Mouse (Mus musculus): ENCODE data around the gene Pcid2.
A peak's percentile ranks its signal among the peaks of the same experiment; 100 is the strongest.
"Not testable (repeated sequence)": the region's sequence is repeated elsewhere in the genome, so short reads cannot be mapped to it uniquely, and the experiment has no call there.

Pcid2 gene

DNA sequence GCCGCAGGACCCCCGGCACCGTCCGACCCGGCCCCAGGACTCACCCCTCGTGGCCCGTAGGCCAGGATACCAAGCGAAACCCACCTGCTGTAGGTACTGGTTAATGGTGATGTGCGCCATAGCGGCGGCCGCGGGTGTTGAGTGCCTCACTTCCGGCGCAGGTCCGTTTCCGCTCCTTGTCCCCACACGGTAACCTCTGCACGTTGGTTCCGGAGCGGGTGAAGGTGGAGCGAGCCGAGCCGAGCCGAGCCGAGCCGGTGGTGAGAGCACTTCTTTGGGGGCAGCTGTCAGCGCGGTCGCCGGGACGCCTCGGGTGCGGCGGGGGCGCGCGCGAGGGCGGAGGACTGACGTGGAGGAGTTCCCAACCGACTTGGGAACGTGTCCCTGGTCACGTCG is 570 bp downstream of the Pcid2 start:
- DNase-seq (ENCODE audit: extremely low read depth, low read depth, low spot score), result no peak

DNA sequence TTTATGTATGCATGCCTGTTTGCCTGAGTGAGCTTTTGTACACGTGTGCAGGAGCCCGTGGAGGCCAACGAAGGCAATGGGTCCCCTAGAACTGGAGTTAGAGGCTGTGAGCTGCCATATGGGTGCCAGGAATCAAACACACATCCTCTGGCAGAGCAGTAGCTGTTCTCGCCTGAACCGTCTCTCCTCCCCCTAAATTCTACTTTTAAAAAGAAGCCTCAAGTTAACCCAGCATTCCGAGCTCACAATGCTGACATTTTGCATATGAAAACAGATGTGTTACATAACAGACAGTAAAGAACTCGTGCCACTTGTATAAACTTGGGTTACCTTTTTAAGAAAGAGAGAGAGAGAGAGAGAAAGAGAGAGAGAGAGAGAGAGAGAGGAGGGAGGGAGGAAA is 27.7 kb downstream of the Pcid2 start:
- no peak for DNase-seq (ENCODE audit: extremely low read depth, low read depth, low spot score)

- not testable (repeated sequence) for DNase-seq (ENCODE audit: extremely low read depth, low read depth, low spot score)
These were observed 29.7 kb downstream of the Pcid2 start for GRCm38 (mm10) chr8:13075579-13075978.

DNA sequence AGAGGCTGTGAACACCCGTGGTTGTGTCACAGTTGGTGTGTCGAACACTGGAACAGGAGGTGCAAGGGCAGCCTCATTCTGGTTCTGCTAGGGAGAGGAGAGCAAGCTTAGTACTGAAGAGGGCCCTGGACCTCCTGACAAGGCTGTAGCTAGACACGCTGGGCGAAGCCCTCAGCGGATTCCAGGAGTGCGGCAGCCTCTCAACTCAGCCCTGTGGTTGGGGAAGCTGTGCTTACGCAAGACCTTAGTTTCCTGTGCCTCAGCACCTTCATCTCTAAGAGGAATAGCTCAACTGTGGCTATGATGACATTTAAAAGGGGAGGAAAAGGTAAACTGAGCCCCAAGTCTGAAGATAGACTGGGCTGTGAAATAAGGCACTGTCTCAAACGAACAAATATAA is 30.2 kb downstream of the Pcid2 start:
- no peak for DNase-seq (ENCODE audit: extremely low read depth, low read depth, low spot score)

DNA sequence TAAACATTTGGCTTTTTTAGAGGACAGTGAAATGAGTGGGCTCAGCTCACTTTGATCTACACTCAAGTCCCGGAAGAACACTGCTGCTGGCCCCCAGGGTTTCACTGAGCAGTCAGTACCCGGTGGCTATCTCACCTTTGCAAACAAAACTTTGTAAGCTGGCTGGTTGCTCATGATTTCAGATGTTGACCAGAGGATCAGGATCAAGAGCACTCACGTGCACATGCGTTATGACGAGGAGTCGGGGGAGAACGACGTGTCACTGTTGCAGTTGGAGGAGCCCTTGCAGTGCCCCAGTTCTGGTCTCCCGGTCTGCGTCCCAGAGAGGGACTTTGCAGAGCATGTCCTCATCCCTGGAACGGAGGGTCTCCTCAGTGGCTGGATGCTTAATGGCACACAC is 32.0 kb downstream of the Pcid2 start:
- DNase-seq (ENCODE audit: extremely low read depth, low read depth, low spot score), result no peak

- DNase-seq (ENCODE audit: extremely low read depth, low read depth, low spot score), result no peak
These were observed 42.1 kb downstream of the Pcid2 start for GRCm38 (mm10) chr8:13063112-13063511.

GRCm38 (mm10) chr8:13060441-13061150 is 44.7 kb downstream of the Pcid2 start, which contains the start of gene Proz:
Proz (plus strand) TSS chr8:13060914.
- DNase-seq (ENCODE audit: extremely low read depth, low read depth, low spot score), result no peak

DNA sequence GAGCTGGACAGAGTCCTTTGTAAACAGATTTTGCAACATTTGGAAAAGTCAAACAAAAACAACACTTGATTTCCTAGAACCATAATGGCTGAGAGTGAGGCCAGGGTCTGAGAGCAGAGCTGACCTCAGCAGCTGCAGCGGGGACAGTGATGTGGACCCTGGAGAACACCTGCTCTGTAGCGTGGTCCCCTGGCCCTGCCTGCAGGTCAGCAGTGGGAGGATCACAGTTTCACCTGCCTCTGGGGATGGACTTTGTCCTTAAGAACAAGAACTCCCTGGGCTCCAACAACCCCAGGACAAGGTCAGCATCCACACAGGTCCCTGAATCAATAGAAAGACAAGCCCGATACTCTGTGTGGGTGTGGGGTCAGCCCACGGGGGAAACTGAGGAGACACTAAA is 47.9 kb downstream of the Pcid2 start:
- no peak for DNase-seq (ENCODE audit: extremely low read depth, low read depth, low spot score)

DNA sequence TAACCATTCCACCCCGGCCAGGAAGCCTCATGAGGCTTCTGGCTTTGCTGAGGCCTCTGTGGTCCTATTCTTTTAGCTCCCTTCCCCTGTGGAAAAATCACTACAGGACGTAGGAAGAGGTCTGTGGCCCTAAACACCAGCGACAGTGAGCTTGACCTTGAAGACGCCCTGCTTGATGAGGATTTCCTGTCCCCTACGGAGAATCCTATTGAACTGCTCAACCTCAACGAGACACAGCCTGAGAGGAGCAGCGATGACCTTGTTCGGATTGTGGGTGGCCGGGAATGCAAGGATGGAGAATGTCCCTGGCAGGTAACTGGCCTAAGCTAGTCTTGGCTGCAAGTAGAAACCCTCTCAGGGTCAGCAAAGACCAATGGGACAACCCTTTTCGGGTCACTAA is 54.7 kb downstream of the Pcid2 start:
- DNase-seq (ENCODE audit: extremely low read depth, low read depth, low spot score), result no peak

GRCm38 (mm10) chr8:13047652-13048051 is 57.6 kb downstream of the Pcid2 start:
- no peak for DNase-seq (ENCODE audit: extremely low read depth, low read depth, low spot score)

GRCm38 (mm10) chr8:13041459-13041858 is 63.8 kb downstream of the Pcid2 start:
- no peak for DNase-seq (ENCODE audit: extremely low read depth, low read depth, low spot score)

DNA sequence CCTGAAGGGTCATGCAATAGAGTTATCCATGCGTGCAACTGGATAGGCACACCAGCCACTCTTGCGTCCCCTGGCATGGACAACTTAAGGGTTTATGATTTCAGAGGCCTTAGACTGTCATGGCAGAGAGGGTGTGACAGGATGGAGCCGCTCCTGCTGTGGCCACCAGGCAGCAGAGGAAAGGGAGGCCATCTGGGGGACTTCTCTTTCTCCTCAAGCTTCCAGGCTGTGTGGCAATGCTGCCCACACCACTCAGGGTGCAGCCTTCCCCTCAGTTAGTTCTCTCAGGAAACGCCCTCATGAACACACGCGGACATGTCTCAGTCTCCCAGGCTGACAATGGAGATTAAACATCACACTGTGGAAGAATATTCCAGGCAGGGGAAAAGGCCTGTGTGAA is 66.2 kb downstream of the Pcid2 start:
- no peak for DNase-seq (ENCODE audit: extremely low read depth, low read depth, low spot score)

DNA sequence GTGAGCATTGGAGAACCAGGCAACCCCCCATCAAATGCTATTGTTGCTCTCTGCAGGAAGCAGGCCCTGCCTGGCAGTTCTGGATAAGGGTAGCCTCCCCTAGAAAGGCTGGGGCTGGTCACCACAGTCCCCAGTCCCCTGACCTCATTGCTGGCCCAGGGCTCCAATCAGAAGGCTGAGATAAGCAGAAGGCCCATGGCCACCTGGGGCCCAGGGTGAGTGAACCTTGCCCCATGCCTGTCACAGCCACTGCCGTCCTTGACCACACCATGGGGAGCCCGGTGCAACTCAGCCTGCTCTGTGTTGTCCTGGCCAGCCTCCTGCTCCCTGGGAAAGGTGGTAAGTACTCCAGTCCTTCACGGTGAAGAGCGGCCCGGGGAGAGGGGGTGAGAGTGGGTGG is 67.7 kb downstream of the Pcid2 start:
- no peak for DNase-seq (ENCODE audit: extremely low read depth, low read depth, low spot score)

DNA sequence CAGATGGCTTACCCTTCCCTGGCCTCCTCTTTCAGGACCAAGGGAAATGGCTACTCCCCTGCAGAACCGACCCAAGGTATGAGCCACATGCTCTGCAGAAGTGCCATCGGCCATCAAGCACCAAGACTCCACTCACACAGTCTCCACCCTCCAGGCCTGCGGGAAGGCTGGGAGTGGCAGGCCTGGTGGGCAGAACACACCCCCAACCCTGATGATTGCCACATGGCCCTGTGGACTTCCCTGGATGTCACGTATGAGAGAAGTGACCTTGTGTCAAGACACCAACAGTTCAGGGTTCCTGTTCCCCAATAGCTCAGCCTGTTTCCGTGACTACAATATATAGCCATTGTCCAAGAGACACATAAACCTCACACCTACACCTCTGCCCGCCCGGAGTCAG is 68.2 kb downstream of the Pcid2 start, which contains the start of gene F10:
Gene F10, plus strand, starts transcription at position 294 of the 400 bp plus-strand sequence.
- no peak for DNase-seq (ENCODE audit: extremely low read depth, low read depth, low spot score)

- DNase-seq (ENCODE audit: extremely low read depth, low read depth, low spot score), result no peak
These were observed 68.9 kb downstream of the Pcid2 start for GRCm38 (mm10) chr8:13036346-13036812.

GRCm38 (mm10) chr8:13028482-13028881 is 76.8 kb downstream of the Pcid2 start:
- peak; percentile 7 for DNase-seq (ENCODE audit: extremely low read depth, low read depth, low spot score)

GRCm38 (mm10) chr8:13027615-13028014 is 77.6 kb downstream of the Pcid2 start:
- no peak for DNase-seq (ENCODE audit: extremely low read depth, low read depth, low spot score)
